Comparison of ENCODE assay signal across 25 mouse cellular contexts in genomic region chr5:100853963-100854362, GRCm38 (mm10). TPM values are rescaled to one million over a fixed set of nuclear protein-coding genes. Genes with fewer than 3 reads are reported as not detected.
DNase-seq lines count a peak whose midpoint lies in the region; ATAC-seq and TF ChIP-seq lines count a peak whose summit lies in the region.
"Had no signal": no experiment of that assay in that cellular context is flagged by ENCODE, and none has a peak within 500 bp of the region (broad histone marks: within the 10 kb centered on the region; RNA-seq: fewer than 3 reads in every experiment).

No protein-coding gene starts in this region.

- ATAC-seq in liver, embryonic 16.5 days (ENCODE audit: low read depth): peak; percentile 37; the same call in 1 of the 2 replicates
- ATAC-seq in liver, embryonic 11.5 days (replicated peaks; ENCODE audit: low FRiP score): no peak
- ATAC-seq in intestine, embryonic 15.5 days: peak; percentile 72
- ATAC-seq in intestine, postnatal 0 days: peak; percentile 81
- ATAC-seq: forebrain, embryonic 15.5 days; hindbrain, embryonic 16.5 days had no signal

- no peak overlapping the region for H3K4me2 ChIP-seq in liver, embryonic 16.5 days (ENCODE audit: low read depth, low read length)
- H3K4me2 ChIP-seq in liver, embryonic 11.5 days: no peak overlapping the region
- no peak overlapping the region for H3K4me2 ChIP-seq in intestine, embryonic 15.5 days (replicated peaks)
- H3K4me2 ChIP-seq in intestine, postnatal 0 days (replicated peaks; ENCODE audit: low read depth): no peak overlapping the region
- H3K4me2 ChIP-seq: embryonic facial prominence, embryonic 13.5 days; forebrain, embryonic 12.5 days; forebrain, embryonic 15.5 days; heart, embryonic 11.5 days; hindbrain, embryonic 13.5 days had no signal

- H3K9me3 ChIP-seq in liver, embryonic 16.5 days (replicated peaks; ENCODE audit: control insufficient read depth, low read length): no peaks in the 10 kb centered on the region
- H3K9me3 ChIP-seq in liver, embryonic 11.5 days (ENCODE audit: control insufficient read depth, low read length): no peaks in the 10 kb centered on the region
- H3K9me3 ChIP-seq in intestine, embryonic 15.5 days: no peaks in the 10 kb centered on the region
- H3K9me3 ChIP-seq in intestine, postnatal 0 days (ENCODE audit: control insufficient read depth): no peaks in the 10 kb centered on the region
- H3K9me3 ChIP-seq: embryonic facial prominence, embryonic 10.5 days; embryonic facial prominence, embryonic 13.5 days; forebrain, embryonic 12.5 days; forebrain, embryonic 15.5 days; hindbrain, embryonic 10.5 days; hindbrain, embryonic 13.5 days had no signal

- intact Hi-C loops in heart, postnatal 36 days (cut with DNase I): no loop called here

- no peak overlapping the region for H3K4me3 ChIP-seq in liver, embryonic 16.5 days (ENCODE audit: low read depth, low read length)
- no peak overlapping the region for H3K4me3 ChIP-seq in liver, embryonic 11.5 days (ENCODE audit: low read depth, low read length)
- H3K4me3 ChIP-seq in intestine, embryonic 15.5 days (replicated peaks): no peak overlapping the region
- H3K4me3 ChIP-seq in intestine, postnatal 0 days (ENCODE audit: low read depth, low read length): no peak overlapping the region
- H3K4me3 ChIP-seq: embryonic facial prominence, embryonic 10.5 days; embryonic facial prominence, embryonic 13.5 days; erythroblast, embryonic 14.5 days; forebrain, embryonic 12.5 days; forebrain, embryonic 15.5 days; heart, adult 2 months; hindbrain, embryonic 10.5 days; hindbrain, embryonic 13.5 days had no signal

- no peaks in the 10 kb centered on the region; the same call in 1 of the 2 replicates for H3K4me1 ChIP-seq in liver, embryonic 16.5 days (ENCODE audit: control insufficient read depth, low read depth, low read length)
- no peaks in the 10 kb centered on the region for H3K4me1 ChIP-seq in liver, embryonic 11.5 days (replicated peaks; ENCODE audit: control insufficient read depth, insufficient read depth, low read length)
- H3K4me1 ChIP-seq in intestine, embryonic 15.5 days (replicated peaks): no peaks in the 10 kb centered on the region
- no peaks in the 10 kb centered on the region for H3K4me1 ChIP-seq in intestine, postnatal 0 days (replicated peaks; ENCODE audit: control insufficient read depth, insufficient read depth, low read length)
- H3K4me1 ChIP-seq: embryonic facial prominence, embryonic 10.5 days; embryonic facial prominence, embryonic 13.5 days; forebrain, embryonic 12.5 days; forebrain, embryonic 15.5 days; hindbrain, embryonic 13.5 days had no signal

- no peak overlapping the region for H3K9ac ChIP-seq in liver, embryonic 16.5 days (ENCODE audit: low read depth, low read length)
- H3K9ac ChIP-seq in liver, embryonic 11.5 days (ENCODE audit: low read depth, low read length): no peak overlapping the region
- no peak overlapping the region for H3K9ac ChIP-seq in intestine, embryonic 15.5 days
- H3K9ac ChIP-seq in intestine, postnatal 0 days (ENCODE audit: low read depth, low read length): no peak overlapping the region
- H3K9ac ChIP-seq: embryonic facial prominence, embryonic 13.5 days; forebrain, embryonic 12.5 days; forebrain, embryonic 15.5 days; hindbrain, embryonic 13.5 days had no signal

- 73% methylated on average over 4 of the region's 4 CpGs for WGBS in liver, embryonic 16.5 days (ENCODE audit: insufficient replicate concordance)
- 78% methylated on average over 4 of the region's 4 CpGs for WGBS in liver, embryonic 11.5 days
- WGBS in intestine, embryonic 15.5 days: 86% methylated on average over 4 of the region's 4 CpGs
- WGBS in intestine, postnatal 0 days: 54% methylated on average over 4 of the region's 4 CpGs

- H3K27me3 ChIP-seq in liver, embryonic 16.5 days (ENCODE audit: control insufficient read depth, insufficient read depth, low read depth, low read length): no peaks in the 10 kb centered on the region
- H3K27me3 ChIP-seq in liver, embryonic 11.5 days (replicated peaks; ENCODE audit: control insufficient read depth, insufficient read depth, low read length): no peaks in the 10 kb centered on the region
- H3K27me3 ChIP-seq in intestine, embryonic 15.5 days (replicated peaks): no peaks in the 10 kb centered on the region
- no peaks in the 10 kb centered on the region for H3K27me3 ChIP-seq in intestine, postnatal 0 days (replicated peaks; ENCODE audit: control insufficient read depth, insufficient read depth, low read length)

- H3K27ac ChIP-seq in liver, embryonic 16.5 days (ENCODE audit: low read length): no peak overlapping the region
- H3K27ac ChIP-seq in liver, embryonic 11.5 days (ENCODE audit: low read depth, low read length): no peak overlapping the region
- no peak overlapping the region for H3K27ac ChIP-seq in intestine, embryonic 15.5 days
- peak overlapping the region; percentile 51; the same call in 1 of the 2 replicates for H3K27ac ChIP-seq in intestine, postnatal 0 days (ENCODE audit: low read depth, low read length)
- H3K27ac ChIP-seq: embryonic facial prominence, embryonic 10.5 days; embryonic facial prominence, embryonic 13.5 days; forebrain, embryonic 12.5 days; forebrain, embryonic 15.5 days; heart, adult 2 months; hindbrain, embryonic 10.5 days; hindbrain, embryonic 13.5 days had no signal

- no peak for TF ChIP-seq CTCF in intestine, postnatal 0 days (IDR thresholded peaks at IDR 0.05; ENCODE audit: low read depth)

- H3K36me3 ChIP-seq in liver, embryonic 16.5 days (ENCODE audit: control insufficient read depth, insufficient read depth): no peaks in the 10 kb centered on the region
- no peaks in the 10 kb centered on the region for H3K36me3 ChIP-seq in liver, embryonic 11.5 days (ENCODE audit: control insufficient read depth, insufficient read depth, low read length)
- no peaks in the 10 kb centered on the region for H3K36me3 ChIP-seq in intestine, embryonic 15.5 days
- no peaks in the 10 kb centered on the region for H3K36me3 ChIP-seq in intestine, postnatal 0 days (ENCODE audit: control insufficient read depth, insufficient read depth)
- H3K36me3 ChIP-seq: embryonic facial prominence, embryonic 10.5 days; embryonic facial prominence, embryonic 13.5 days; forebrain, embryonic 12.5 days; forebrain, embryonic 15.5 days; hindbrain, embryonic 10.5 days; hindbrain, embryonic 13.5 days had no signal

- no peak for DNase-seq in liver, embryonic 11.5 days (ENCODE audit: low spot score)
- DNase-seq in layer of hippocampus, adult 9-11 months: no peak
- no peak for DNase-seq in heart, postnatal 36 days
- DNase-seq: adrenal gland, adult 2 months; adrenal gland, postnatal 14 days; B cell, adult 2 months; cerebellum, adult 11-12 months; cerebellum, adult 8-10 months; cerebellum, postnatal 10 days; cerebellum, postnatal 36 days; embryo, embryonic 11 days; gastrocnemius, postnatal 25 days; heart, adult 2 months had no signal

RNA-seq across cellular contexts. Expression of gene Gpat3, which starts 8.4 kb away (rescaled TPM):
- 4.9 and 5.0 TPM in 2 replicates for polyA plus RNA-seq in liver, embryonic 16.5 days (2015; fragmentation: Nextera tagmentation; extraction: Ambion mirVana)
- polyA plus RNA-seq in liver, embryonic 11.5 days (2014; fragmentation: Nextera tagmentation; extraction: Ambion mirVana): 0.60 and 1.2 TPM in 2 replicates
- polyA plus RNA-seq in intestine, embryonic 15.5 days (2015; fragmentation: Nextera tagmentation; extraction: Ambion mirVana): 12.0 and 12.6 TPM in 2 replicates
- 41.7 and 47.6 TPM in 2 replicates for polyA plus RNA-seq in intestine, postnatal 0 days (2015; fragmentation: Nextera tagmentation; extraction: Ambion mirVana)
- 10 to 100 TPM; 21.6 to 27.8 TPM for total RNA-seq in heart, postnatal 36 days (2021)
- polyA plus RNA-seq: erythroblast, embryonic 14.5 days had no signal

RNA-seq across cellular contexts. Expression of gene Abraxas1, which starts 33.2 kb away (rescaled TPM):
- polyA plus RNA-seq in liver, embryonic 16.5 days (2015; fragmentation: Nextera tagmentation; extraction: Ambion mirVana): 13.2 and 13.4 TPM in 2 replicates
- 36.8 and 37.4 TPM in 2 replicates for polyA plus RNA-seq in liver, embryonic 11.5 days (2014; fragmentation: Nextera tagmentation; extraction: Ambion mirVana)
- polyA plus RNA-seq in intestine, embryonic 15.5 days (2015; fragmentation: Nextera tagmentation; extraction: Ambion mirVana): 26.7 and 30.0 TPM in 2 replicates
- polyA plus RNA-seq in intestine, postnatal 0 days (2015; fragmentation: Nextera tagmentation; extraction: Ambion mirVana): 10.6 and 12.5 TPM in 2 replicates
- 10 to 100 TPM; 11.0 to 13.2 TPM for total RNA-seq in heart, postnatal 36 days (2021)

RNA-seq across cellular contexts. Expression of gene Mrps18c, which starts 55.5 kb away (rescaled TPM):
- polyA plus RNA-seq in liver, embryonic 16.5 days (2015; fragmentation: Nextera tagmentation; extraction: Ambion mirVana): 105 and 134 TPM in 2 replicates
- polyA plus RNA-seq in liver, embryonic 11.5 days (2014; fragmentation: Nextera tagmentation; extraction: Ambion mirVana): 210 and 211 TPM in 2 replicates
- polyA plus RNA-seq in intestine, embryonic 15.5 days (2015; fragmentation: Nextera tagmentation; extraction: Ambion mirVana): 169 and 172 TPM in 2 replicates
- 195 and 203 TPM in 2 replicates for polyA plus RNA-seq in intestine, postnatal 0 days (2015; fragmentation: Nextera tagmentation; extraction: Ambion mirVana)
- total RNA-seq in heart, postnatal 36 days (2021): 10 to 100 TPM; 81.3 to 84.8 TPM

RNA-seq across cellular contexts. Expression of gene Helq, which starts 55.6 kb away (rescaled TPM):
- polyA plus RNA-seq in liver, embryonic 16.5 days (2015; fragmentation: Nextera tagmentation; extraction: Ambion mirVana): 8.4 and 8.6 TPM in 2 replicates
- polyA plus RNA-seq in liver, embryonic 11.5 days (2014; fragmentation: Nextera tagmentation; extraction: Ambion mirVana): 28.2 and 29.4 TPM in 2 replicates
- 13.6 and 16.2 TPM in 2 replicates for polyA plus RNA-seq in intestine, embryonic 15.5 days (2015; fragmentation: Nextera tagmentation; extraction: Ambion mirVana)
- polyA plus RNA-seq in intestine, postnatal 0 days (2015; fragmentation: Nextera tagmentation; extraction: Ambion mirVana): 6.7 and 7.4 TPM in 2 replicates
- 1 to 10 TPM; 2.1 to 3.6 TPM for total RNA-seq in heart, postnatal 36 days (2021)
